Mouse (Mus musculus): ENCODE data around the gene Sgsm1.
A peak's percentile ranks its signal among the peaks of the same experiment; 100 is the strongest.

DNA sequence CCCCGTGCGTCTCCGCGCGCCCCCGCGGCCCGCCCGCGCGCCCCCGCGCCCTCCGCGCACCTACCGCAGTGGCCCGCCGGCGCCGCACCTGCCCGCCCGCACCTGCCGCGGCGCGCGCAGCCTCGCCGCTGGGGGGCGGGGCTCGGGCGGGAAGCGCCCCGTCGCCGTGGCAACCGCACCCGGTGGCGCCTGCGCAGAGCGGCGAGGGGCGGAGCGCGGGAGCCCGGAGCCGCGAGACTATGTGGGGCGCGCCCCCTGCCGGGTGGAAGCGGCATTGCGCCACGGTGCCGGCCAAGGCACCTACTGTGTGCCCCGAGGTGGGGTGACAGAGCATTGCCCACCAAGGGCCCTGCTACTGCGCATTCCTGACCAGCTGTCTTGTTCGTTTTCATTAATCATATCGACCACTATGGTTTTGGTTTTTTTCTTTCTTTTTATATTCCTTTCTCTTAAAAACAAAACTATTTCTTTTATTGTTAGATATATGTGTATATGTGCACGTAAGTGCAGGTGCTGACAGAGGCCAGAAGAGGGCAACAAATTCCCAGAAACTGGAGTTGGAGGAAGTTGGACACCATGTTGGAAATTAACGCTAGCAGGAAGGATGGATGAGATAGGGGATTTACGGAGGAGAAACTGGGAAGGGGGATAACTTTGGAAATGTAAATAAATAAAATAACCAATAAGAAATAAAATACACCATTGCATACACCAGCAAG, 89.3 kb downstream of the Sgsm1 start, which contains the start of gene 2900026A02Rik:
- TF ChIP-seq CTCF (IDR thresholded peaks at IDR 0.05; ENCODE audit: low read depth, low read length): peak; percentile 75
- TF ChIP-seq POLR2A (IDR thresholded peaks at IDR 0.05; ENCODE audit: insufficient read depth, low read length): no peak

Data from ES-Bruce4 (cell line).